Mouse (Mus musculus) hindbrain, embryonic 11.5 days (tissue): ENCODE measurements at regions not wholly inside any gene's neighbourhood (a gene's known extent, or its start where the extent isn't known, plus 50 kb on each side); places are given as distances from the start of the nearest gene placed in this dataset.

ENCODE experiments used
- ATAC-seq: fragments of 200-750 bp; cut with Nextera tagmentation; 2 replicates; pipeline ENCODE4 v1.8.0; 2017; ENCODE audit warnings: mild to moderate bottlenecking, moderate TSS enrichment, moderate library complexity; ENCODE audit not compliant: low FRiP score
- DNase-seq: peaks from one replicate; pipeline ENCODE4 v3.0.0-alpha.2; 2015; ENCODE audit warnings: low spot score
- H3K27ac ChIP-seq: fragments of 300-500 bp; sonication (generic); 2 replicates; pipeline ENCODE4 v1.5.1; 2014; ENCODE audit warnings: mild to moderate bottlenecking, low read depth, low read length
- H3K27me3 ChIP-seq: fragments of 300-500 bp; sonication (generic); 2 replicates; pipeline ENCODE4 v1.6.1; 2014; ENCODE audit warnings: mild to moderate bottlenecking, low read length, moderate library complexity, mixed read lengths; ENCODE audit not compliant: control insufficient read depth, insufficient read depth
- H3K36me3 ChIP-seq: fragments of 300-500 bp; sonication (generic); 2 replicates; pipeline ENCODE4 v1.6.1; 2014; ENCODE audit warnings: mild to moderate bottlenecking, low read length, moderate library complexity, mixed read lengths; ENCODE audit not compliant: control insufficient read depth, insufficient read depth
- H3K4me1 ChIP-seq: fragments of 300-500 bp; sonication (generic); replicated peaks from 2 replicates; pipeline ENCODE4 v1.6.1; 2014; ENCODE audit warnings: low read length, mixed read lengths; ENCODE audit not compliant: control insufficient read depth, insufficient read depth
- H3K4me2 ChIP-seq: fragments of 300-500 bp; sonication (generic); replicated peaks from 2 replicates; pipeline ENCODE4 v1.6.1; 2014; ENCODE audit warnings: mild to moderate bottlenecking, low read depth, low read length
- H3K4me3 ChIP-seq: fragments of 300-500 bp; sonication (generic); 2 replicates; pipeline ENCODE4 v1.5.1; 2014; ENCODE audit warnings: low read depth, low read length
- H3K9ac ChIP-seq: fragments of 300-500 bp; sonication (generic); 2 replicates; pipeline ENCODE4 v1.6.1; 2014; ENCODE audit warnings: low read depth, low read length
- H3K9me3 ChIP-seq: fragments of 300-500 bp; sonication (generic); 2 replicates; pipeline ENCODE4 v1.6.1; 2016; ENCODE audit warnings: low read length; ENCODE audit not compliant: control insufficient read depth
- WGBS: fragments of 180-500 bp; shearing (Covaris S2); extraction: QIAGEN DNeasy Blood & Tissue Kit; methylation state at CpG from one replicate; pipeline ENCODE4 v1.1.7; 2014; 5-methylcytosine and 5-hydroxymethylcytosine counted together

GRCm38 (mm10) chr16:93245738-93246137 lies 358.1 kb downstream of the Setd4 start:
- 83% methylated on average over 6 of the region's 6 CpGs for WGBS
- Histone ChIP-seq H3K27ac (no peak overlapping the region), H3K4me2 (no peak overlapping the region), H3K27me3 (no peaks in the 10 kb centered on the region), H3K4me1 (no peaks in the 10 kb centered on the region), H3K9ac (no peak overlapping the region), H3K9me3 (no peaks in the 10 kb centered on the region), H3K4me3 (no peak overlapping the region), H3K36me3 (no peaks in the 10 kb centered on the region)
- DNase-seq (no peak), ATAC-seq (no peak)

GRCm38 (mm10) chr16:93238898-93239297 lies 365.0 kb downstream of the Setd4 start:
- DNase-seq (no peak), ATAC-seq (no peak)
- H3K4me3 ChIP-seq, result no peak overlapping the region
- H3K4me2 ChIP-seq, result no peak overlapping the region
- H3K36me3 ChIP-seq, result no peaks in the 10 kb centered on the region
- H3K4me1 ChIP-seq, result no peaks in the 10 kb centered on the region
- 82% methylated on average over 4 of the region's 4 CpGs for WGBS
- H3K9me3 ChIP-seq, result no peaks in the 10 kb centered on the region
- no peak overlapping the region for H3K27ac ChIP-seq
- H3K27me3 ChIP-seq, result no peaks in the 10 kb centered on the region
- H3K9ac ChIP-seq, result no peak overlapping the region

- Histone ChIP-seq H3K27me3 (no peaks in the 10 kb centered on the region), H3K4me1 (no peaks in the 10 kb centered on the region), H3K4me2 (no peak overlapping the region), H3K9ac (no peak overlapping the region), H3K9me3 (no peaks in the 10 kb centered on the region), H3K4me3 (no peak overlapping the region), H3K36me3 (no peaks in the 10 kb centered on the region), H3K27ac (no peak overlapping the region)
- ATAC-seq, result no peak
- DNase-seq, result no peak
- WGBS, result 77% methylated on average over 4 of the region's 4 CpGs
These were observed 365.5 kb downstream of the Setd4 start for GRCm38 (mm10) chr16:93238326-93238725.

GRCm38 (mm10) chr16:93225644-93226043 lies 378.2 kb downstream of the Setd4 start:
- Histone ChIP-seq H3K36me3 (no peaks in the 10 kb centered on the region), H3K9ac (no peak overlapping the region), H3K4me3 (no peak overlapping the region), H3K4me1 (no peaks in the 10 kb centered on the region), H3K27me3 (no peaks in the 10 kb centered on the region), H3K9me3 (no peaks in the 10 kb centered on the region), H3K27ac (no peak overlapping the region), H3K4me2 (no peak overlapping the region)
- DNase-seq (no peak), ATAC-seq (no peak)
- WGBS, result 86% methylated on average over 7 of the region's 7 CpGs

- DNase-seq (no peak), ATAC-seq (no peak)
- Histone ChIP-seq H3K27ac (no peak overlapping the region), H3K4me2 (no peak overlapping the region), H3K9me3 (no peaks in the 10 kb centered on the region), H3K9ac (no peak overlapping the region), H3K4me3 (no peak overlapping the region), H3K4me1 (no peaks in the 10 kb centered on the region), H3K36me3 (no peaks in the 10 kb centered on the region), H3K27me3 (no peaks in the 10 kb centered on the region)
- WGBS, result 89% methylated on average over 2 of the region's 2 CpGs
These were observed 378.7 kb downstream of the Setd4 start for GRCm38 (mm10) chr16:93225196-93225595.

GRCm38 (mm10) chr16:93219731-93220130 lies 384.1 kb downstream of the Setd4 start:
- no peaks in the 10 kb centered on the region for H3K36me3 ChIP-seq
- ATAC-seq, result no peak
- H3K27me3 ChIP-seq, result no peaks in the 10 kb centered on the region
- H3K4me3 ChIP-seq, result no peak overlapping the region
- DNase-seq, result no peak
- H3K27ac ChIP-seq, result no peak overlapping the region
- no peak overlapping the region for H3K9ac ChIP-seq
- H3K4me1 ChIP-seq, result no peaks in the 10 kb centered on the region
- no peak overlapping the region for H3K4me2 ChIP-seq
- 93% methylated on average over 9 of the region's 9 CpGs for WGBS
- no peaks in the 10 kb centered on the region for H3K9me3 ChIP-seq

- H3K36me3 ChIP-seq, result no peaks in the 10 kb centered on the region
- no peak overlapping the region for H3K4me2 ChIP-seq
- 74% methylated on average over 10 of the region's 10 CpGs for WGBS
- H3K27ac ChIP-seq, result no peak overlapping the region
- H3K4me3 ChIP-seq, result no peak overlapping the region
- DNase-seq, result peak; percentile 16
- no peaks in the 10 kb centered on the region for H3K4me1 ChIP-seq
- ATAC-seq, result no peak
- H3K9ac ChIP-seq, result no peak overlapping the region
- no peaks in the 10 kb centered on the region for H3K27me3 ChIP-seq
- no peaks in the 10 kb centered on the region for H3K9me3 ChIP-seq
These were observed 385.5 kb downstream of the Setd4 start for GRCm38 (mm10) chr16:93218402-93218801.

GRCm38 (mm10) chr16:93217600-93218226 lies 386.1 kb downstream of the Setd4 start:
- DNase-seq (no peak), ATAC-seq (no peak)
- H3K4me2 ChIP-seq, result no peak overlapping the region
- no peaks in the 10 kb centered on the region for H3K27me3 ChIP-seq
- no peaks in the 10 kb centered on the region for H3K4me1 ChIP-seq
- 47% methylated on average over 12 of the region's 12 CpGs for WGBS
- H3K27ac ChIP-seq, result no peak overlapping the region
- no peaks in the 10 kb centered on the region for H3K36me3 ChIP-seq
- no peak overlapping the region for H3K9ac ChIP-seq
- no peak overlapping the region for H3K4me3 ChIP-seq
- no peaks in the 10 kb centered on the region for H3K9me3 ChIP-seq

GRCm38 (mm10) chr16:93215630-93216029 lies 388.2 kb downstream of the Setd4 start:
- H3K9me3 ChIP-seq, result no peaks in the 10 kb centered on the region
- DNase-seq (no peak), ATAC-seq (no peak)
- H3K4me2 ChIP-seq, result no peak overlapping the region
- WGBS, result 90% methylated on average over 4 of the region's 4 CpGs
- H3K4me3 ChIP-seq, result no peak overlapping the region
- H3K4me1 ChIP-seq, result no peaks in the 10 kb centered on the region
- no peak overlapping the region for H3K27ac ChIP-seq
- no peak overlapping the region for H3K9ac ChIP-seq
- H3K36me3 ChIP-seq, result no peaks in the 10 kb centered on the region
- H3K27me3 ChIP-seq, result no peaks in the 10 kb centered on the region
